Mouse (Mus musculus) bone marrow macrophage, adult 2 months (primary cell): ENCODE measurements around the gene Ccdc151. TPM values are rescaled to one million over a fixed set of nuclear protein-coding genes. Genes with fewer than 3 reads are reported as not detected.

Source experiments
- H3K27ac ChIP-seq: 2 replicates; pipeline ENCODE4 v1.5.1; 2012; ENCODE audit warnings: low read depth, low read length; ENCODE audit not compliant: insufficient read depth
- H3K4me1 ChIP-seq: 2 replicates; pipeline ENCODE4 v1.6.1; 2012; ENCODE audit warnings: low read length; ENCODE audit not compliant: control insufficient read depth, insufficient read depth
- H3K4me3 ChIP-seq: 2 replicates; pipeline ENCODE4 v1.5.1; 2012; ENCODE audit warnings: mild to moderate bottlenecking, low read length, moderate library complexity; ENCODE audit not compliant: insufficient read depth
- CTCF ChIP-seq: IDR thresholded peaks from 2 replicates; pipeline ENCODE4 v1.5.1; 2012; ENCODE audit warnings: low read depth, mild to moderate bottlenecking, low read length, moderate library complexity
- POLR2A ChIP-seq: IDR thresholded peaks from 2 replicates; pipeline ENCODE4 v1.6.1; 2012; ENCODE audit warnings: mild to moderate bottlenecking, low read depth, low read length, borderline replicate concordance
- polyA plus RNA-seq: library from polyadenylated mRNA; stranded (reverse); fragments of >200 nt; gene quantifications from 2 replicates; pipeline ENCODE4 v1.2.4, GENCODE M21; 2012; ENCODE audit not compliant: missing spikeins, insufficient read depth, insufficient read length

Ccdc151 gene
- 1.5 TPM in 1 of 2 replicates, not detected in the other for polyA plus RNA-seq

GRCm38 (mm10) chr9:22002194-22003162 lies at the start of gene Ccdc151, which contains the start of gene Prkcsh:
TSS of gene Ccdc151 (minus strand) at chr9:22002634.
TSS of gene Prkcsh (plus strand) at chr9:22002806.
- Histone ChIP-seq H3K4me3 (peak within 1 kb of the TSS; percentile 87), H3K4me1 (peaks cover 12% of the 10 kb centered on the region)
- TF ChIP-seq POLR2A: no peak
- no peak for TF ChIP-seq CTCF

GRCm38 (mm10) chr9:22051958-22052254 lies 49.5 kb upstream of the Ccdc151 start, which contains the start of gene Elavl3:
TSS of gene Elavl3 (minus strand) at chr9:22052023.
- TF ChIP-seq POLR2A: no peak
- TF ChIP-seq CTCF: no peak
- Histone ChIP-seq H3K4me1 (peaks cover 2% of the 10 kb centered on the region; the same call in 1 of the 2 replicates), H3K27ac (no peak within 1 kb of the TSS), H3K4me3 (no peak within 1 kb of the TSS)

More at GRCm38 (mm10) chr9:22002194-22003162, at the start of gene Ccdc151, which contains the start of gene Prkcsh:
- peak within 1 kb of the TSS; percentile 63 for H3K27ac ChIP-seq

GRCm38 (mm10) chr9:22051161-22051957 lies 48.9 kb upstream of the Ccdc151 start:
- Histone ChIP-seq H3K4me1 (peaks cover 2% of the 10 kb centered on the region; the same call in 1 of the 2 replicates), H3K4me3 (no peak overlapping the region), H3K27ac (no peak overlapping the region)
- TF ChIP-seq POLR2A (no peak), CTCF (no peak)

GRCm38 (mm10) chr9:22050351-22050889 lies 48.0 kb upstream of the Ccdc151 start:
- no peak for TF ChIP-seq POLR2A
- Histone ChIP-seq H3K4me1 (peaks cover 2% of the 10 kb centered on the region; the same call in 1 of the 2 replicates), H3K4me3 (no peak overlapping the region; the same call in 1 of the 2 replicates), H3K27ac (no peak overlapping the region)

GRCm38 (mm10) chr9:22049721-22050270 lies 47.4 kb upstream of the Ccdc151 start:
- H3K4me1 ChIP-seq: peaks cover 2% of the 10 kb centered on the region; the same call in 1 of the 2 replicates
- no peak overlapping the region for H3K27ac ChIP-seq
- H3K4me3 ChIP-seq: no peak overlapping the region
- no peak for TF ChIP-seq POLR2A
- TF ChIP-seq CTCF: no peak

GRCm38 (mm10) chr9:22049315-22049714 lies 46.9 kb upstream of the Ccdc151 start:
- no peak for TF ChIP-seq CTCF
- no peak for TF ChIP-seq POLR2A
- Histone ChIP-seq H3K4me3 (no peak overlapping the region), H3K27ac (no peak overlapping the region), H3K4me1 (no peaks in the 10 kb centered on the region; the same call in 1 of the 2 replicates)

GRCm38 (mm10) chr9:22047329-22047728 lies 44.9 kb upstream of the Ccdc151 start:
- Histone ChIP-seq H3K4me3 (no peak overlapping the region), H3K4me1 (no peaks in the 10 kb centered on the region), H3K27ac (no peak overlapping the region)
- TF ChIP-seq POLR2A: no peak
- TF ChIP-seq CTCF: no peak

GRCm38 (mm10) chr9:22041832-22042231 lies 39.4 kb upstream of the Ccdc151 start:
- Histone ChIP-seq H3K4me3 (no peak overlapping the region), H3K4me1 (no peaks in the 10 kb centered on the region), H3K27ac (no peak overlapping the region)
- TF ChIP-seq POLR2A (no peak), CTCF (no peak)

- no peak overlapping the region for H3K4me3 ChIP-seq
Measured at GRCm38 (mm10) chr9:22037826-22038225, 35.4 kb upstream of the Ccdc151 start.

More at GRCm38 (mm10) chr9:22037826-22038225, 35.4 kb upstream of the Ccdc151 start:
- TF ChIP-seq CTCF (no peak), POLR2A (no peak)
- no peak overlapping the region for H3K27ac ChIP-seq
- H3K4me1 ChIP-seq: no peaks in the 10 kb centered on the region
